Mouse (Mus musculus): ENCODE data around the gene Nxn.

- TF ChIP-seq POLR2A (IDR thresholded peaks at IDR 0.05; ENCODE audit: insufficient read depth, low read depth, low read length) (no peak), CTCF (IDR thresholded peaks at IDR 0.05) (no peak)
Observed at GRCm38 (mm10) chr11:76257386-76257785, 141.6 kb downstream of the Nxn start.

Measured in heart, adult 2 months (tissue).